Mouse (Mus musculus) thymus, postnatal 36 days (tissue): ENCODE measurements around the gene Tyrp1.

Source experiments
- DNase-seq, 2 experiments: peaks; one replicate each; pipeline ENCODE4 v3.0.0; 2022; ENCODE audit warnings: mixed read lengths in 2 of 2

The Tyrp1 gene

DNA sequence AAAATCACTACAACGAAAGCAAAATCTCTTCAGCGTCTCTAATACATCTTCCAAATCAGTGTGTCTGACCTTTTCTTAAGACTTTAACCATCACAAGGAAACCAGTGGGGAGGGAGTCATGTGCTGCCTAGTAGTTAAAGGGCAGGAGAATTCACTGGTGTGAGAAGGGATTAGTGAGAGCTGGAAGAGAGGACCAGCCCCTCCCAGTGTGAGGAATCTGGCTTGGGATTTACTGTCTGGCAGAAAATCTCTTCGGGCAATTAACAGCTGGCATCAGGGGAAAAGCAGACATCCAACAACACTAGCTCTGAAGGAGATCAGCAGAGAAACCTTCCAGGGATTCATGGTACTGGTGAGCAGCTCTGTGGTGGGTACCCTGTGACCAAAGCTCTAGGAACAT, at the start of gene Tyrp1:
Gene Tyrp1 (plus strand): TSS at position 74 of the 400 bp plus-strand sequence.
- no peak for DNase-seq

DNA sequence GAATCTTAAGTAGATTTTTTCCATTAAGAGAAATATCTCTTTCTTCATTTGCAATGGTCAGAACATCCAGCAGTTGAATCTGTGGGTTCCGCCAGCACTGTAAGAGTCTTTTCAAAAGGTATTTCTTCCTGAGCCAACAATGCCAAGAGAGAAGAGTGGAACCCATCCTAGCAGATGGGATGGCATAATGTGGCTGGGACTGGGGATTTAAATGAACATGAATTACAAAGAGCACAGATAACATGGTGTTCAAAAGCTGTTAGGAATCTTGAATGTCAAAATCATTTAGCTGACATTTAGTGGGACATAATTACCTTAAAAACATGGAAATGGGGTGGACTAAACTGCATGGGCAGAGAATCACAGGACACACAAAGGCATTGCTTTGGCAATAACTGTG, 45.6 kb upstream of the Tyrp1 start:
- no peak for DNase-seq

DNA sequence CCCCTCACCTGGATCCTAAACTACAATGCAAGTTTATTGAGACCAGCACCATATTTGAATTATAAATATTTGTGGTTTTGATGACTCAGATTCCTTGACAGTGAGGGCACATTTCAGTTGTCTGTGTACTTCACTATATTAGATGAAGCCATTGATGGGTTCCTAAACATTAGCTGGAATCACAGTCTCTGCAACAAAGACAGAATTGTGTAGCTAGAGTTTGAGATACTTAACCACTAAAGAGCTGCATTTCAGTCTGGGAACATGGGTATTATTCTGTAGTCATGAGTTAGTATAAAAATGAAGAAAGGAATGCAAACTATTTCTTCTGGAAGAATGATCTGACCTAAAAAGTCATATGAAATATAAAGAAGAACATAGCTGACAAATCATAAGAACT, 14.4 kb upstream of the Tyrp1 start:
- DNase-seq, result no peak

DNA sequence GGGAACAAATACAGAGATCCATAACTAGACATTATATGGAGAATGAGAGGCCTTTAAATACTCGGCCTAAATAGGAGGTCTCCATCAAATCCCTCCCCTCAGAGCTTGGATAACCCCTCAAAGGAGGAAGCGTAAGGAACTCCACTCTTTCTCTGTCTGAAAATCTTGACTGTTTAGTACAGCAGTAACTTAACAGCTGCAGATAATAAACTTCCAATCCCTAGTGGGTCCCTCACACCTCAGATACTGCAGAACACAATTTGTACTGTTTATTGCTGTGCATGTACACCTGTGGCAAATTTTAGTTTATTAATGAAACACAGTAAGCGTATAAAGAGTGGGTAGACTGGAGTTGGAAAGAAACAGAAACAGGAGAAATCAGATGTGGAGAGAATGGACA, 12.0 kb upstream of the Tyrp1 start:
- DNase-seq, result no peak

DNA sequence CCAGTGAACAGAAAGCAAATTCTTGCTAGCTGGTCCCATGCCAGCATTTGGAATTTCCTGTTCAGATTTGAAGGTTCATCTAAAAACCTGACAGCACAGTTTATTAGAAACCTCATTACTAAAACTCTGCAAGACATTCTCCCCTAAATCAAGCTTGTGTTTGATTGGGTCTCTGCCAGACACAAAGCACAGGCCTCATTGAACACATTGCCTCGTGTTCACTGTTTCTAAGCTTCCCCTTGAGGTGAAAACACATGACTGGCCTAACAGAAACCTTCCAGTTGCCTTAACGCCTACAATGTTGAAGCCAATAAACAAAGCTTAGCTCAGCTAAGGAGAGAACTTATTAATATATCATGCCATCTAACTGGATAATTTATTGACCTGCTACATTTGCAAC, 5.7 kb upstream of the Tyrp1 start:
- no peak for DNase-seq

DNA sequence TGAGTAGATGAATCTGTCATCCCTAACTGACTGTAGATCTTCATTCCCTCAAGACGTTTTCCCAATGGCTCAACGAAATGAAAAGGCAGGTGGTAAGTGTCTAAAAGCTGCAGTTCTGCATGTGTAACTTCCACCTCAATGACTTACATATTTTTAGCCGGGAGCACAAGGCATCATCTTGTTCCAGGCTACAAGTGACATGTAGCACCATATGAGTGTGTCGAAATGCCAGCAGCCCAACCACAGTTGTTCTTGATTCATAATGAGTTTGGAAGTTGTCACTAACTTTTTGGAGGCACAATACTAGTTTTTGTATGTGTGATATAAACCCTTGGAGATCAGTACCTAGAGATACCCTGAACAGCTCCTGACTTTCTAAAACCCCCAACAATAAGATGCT, 5.4 kb downstream of the Tyrp1 start:
- DNase-seq, result no peak

DNA sequence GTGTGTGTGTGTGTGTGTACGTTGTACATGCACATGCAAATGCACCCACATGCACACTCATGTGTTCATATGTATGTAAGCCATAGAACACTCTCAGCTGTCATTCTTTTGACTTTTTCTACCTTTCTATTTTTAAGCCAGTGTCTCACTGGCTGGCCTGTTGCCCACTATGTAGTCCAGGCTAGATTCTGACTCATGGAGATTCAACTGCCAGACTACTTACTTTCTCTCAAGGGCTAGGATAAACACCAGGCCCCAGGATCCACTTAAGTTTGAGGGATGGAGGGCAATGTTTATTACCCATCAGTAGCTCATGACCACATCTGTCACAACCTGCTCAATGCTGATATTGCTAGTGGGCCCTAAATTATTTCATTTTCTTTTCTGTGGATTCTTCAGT, 8.1 kb downstream of the Tyrp1 start:
- DNase-seq, result no peak

DNA sequence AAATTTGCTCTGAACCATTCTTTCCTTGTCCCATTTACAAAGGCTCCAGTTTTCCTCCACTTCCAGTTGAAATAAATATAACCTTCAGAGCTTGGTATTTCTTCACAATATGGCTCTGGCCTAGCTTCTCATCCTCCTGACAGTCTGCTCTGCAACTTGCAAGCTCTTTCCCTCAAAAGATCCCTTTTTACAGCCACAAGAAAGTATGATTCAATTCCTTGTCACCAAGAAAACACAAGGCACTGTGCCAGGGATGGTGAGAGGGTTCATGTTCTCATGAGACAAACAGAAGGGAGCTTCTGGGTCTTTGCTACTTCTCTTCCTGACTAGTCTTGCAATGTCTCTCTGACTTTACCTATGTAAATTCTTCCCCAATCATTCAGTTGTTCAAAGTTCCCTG, 9.8 kb downstream of the Tyrp1 start:
- DNase-seq, result no peak

DNA sequence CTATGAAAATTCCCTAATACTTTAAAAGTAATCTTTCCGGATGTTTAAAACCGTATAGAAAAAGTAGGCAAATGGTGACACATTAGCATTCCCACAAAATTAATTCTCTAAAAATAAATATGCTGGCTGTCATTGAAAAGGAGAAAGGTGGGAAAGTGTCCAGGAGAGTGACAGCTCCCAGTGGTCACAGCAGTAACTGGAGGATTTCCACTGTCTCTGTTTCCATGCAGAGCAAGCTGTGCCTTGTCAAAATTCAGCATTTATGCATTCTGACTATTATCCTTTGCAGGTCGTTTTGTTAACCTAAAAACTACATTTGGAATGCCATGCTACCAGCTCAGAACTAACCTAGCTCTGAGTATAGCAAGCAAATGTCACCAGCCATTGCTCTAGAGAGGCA, 12.1 kb downstream of the Tyrp1 start:
- DNase-seq, result no peak

DNA sequence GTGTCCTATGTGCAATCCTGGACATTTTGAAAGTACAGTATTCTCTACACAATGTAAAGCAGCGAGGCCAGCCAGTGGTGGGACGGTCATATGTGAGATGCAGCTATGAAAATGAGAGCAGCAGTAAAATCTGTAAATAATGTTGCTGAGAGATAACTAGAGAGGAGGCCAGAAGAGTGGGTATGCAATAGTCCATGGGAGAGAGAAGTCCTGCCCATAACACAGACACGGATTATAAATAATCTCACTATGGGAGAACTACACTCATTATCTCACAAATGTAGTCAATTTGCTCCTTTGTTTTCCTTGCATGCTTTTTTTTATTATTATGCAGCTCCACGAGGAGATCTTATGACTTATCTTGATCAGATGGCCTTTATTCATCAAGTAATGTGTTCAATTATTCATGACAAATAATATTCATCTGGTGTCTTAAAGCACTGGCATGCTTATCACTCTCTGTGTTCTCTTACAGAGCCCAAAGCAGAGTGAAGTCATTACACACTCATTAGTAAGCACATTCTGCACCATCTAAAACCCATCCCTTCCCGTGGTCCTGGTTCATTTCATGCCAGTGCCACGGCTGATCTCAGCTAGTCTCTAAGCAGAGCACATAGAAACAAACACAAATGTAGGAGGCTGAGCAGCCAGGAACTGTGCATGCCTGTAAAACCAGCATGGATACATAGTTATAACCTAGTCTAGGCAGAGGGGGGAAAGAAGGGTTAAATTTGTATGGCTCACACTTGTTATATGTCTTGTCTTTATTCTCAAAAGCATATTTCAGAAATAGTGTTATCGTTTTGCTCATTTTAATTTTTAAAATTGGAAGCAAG, 18.9 kb downstream of the Tyrp1 start:
- DNase-seq, result no peak

DNA sequence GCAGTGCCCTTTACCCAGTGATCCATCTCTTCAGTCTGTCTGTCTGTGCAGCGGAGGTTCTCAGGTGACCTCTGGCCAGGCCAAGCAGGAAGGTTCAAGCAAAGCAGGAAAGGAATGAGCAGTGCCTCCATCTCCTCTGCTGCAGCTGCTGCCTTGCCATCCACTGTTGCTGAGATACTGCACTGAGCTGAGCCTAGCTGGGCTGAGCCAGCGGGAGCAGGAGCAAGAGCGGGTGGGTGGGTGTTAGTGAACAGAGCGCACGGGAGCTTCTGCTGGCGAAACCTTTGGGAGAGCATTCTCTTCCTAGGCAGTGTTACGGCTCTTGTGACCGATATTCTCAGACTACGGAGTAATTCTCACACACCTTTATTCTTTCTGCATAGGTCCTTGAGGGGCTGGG, 21.6 kb downstream of the Tyrp1 start:
- DNase-seq, result no peak

DNA sequence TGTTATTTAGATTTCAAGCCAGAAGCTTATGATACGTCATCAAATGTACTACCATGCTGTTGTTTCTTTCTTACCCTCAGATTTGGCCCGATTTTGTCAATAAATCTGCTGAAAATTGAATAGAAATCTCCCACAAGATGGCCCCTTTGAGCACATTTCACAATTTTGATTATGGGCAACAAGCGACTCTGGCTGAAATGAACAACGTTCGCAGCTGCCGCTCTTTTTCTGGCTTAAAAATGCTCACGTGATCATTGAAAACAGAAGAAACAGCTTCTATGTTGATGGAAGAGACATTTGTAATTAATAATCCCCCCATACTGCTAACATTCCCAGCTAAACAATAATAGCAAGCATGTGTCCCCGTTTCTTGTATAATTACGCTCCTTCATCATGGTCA, 29.0 kb downstream of the Tyrp1 start:
- no peak for DNase-seq

DNA sequence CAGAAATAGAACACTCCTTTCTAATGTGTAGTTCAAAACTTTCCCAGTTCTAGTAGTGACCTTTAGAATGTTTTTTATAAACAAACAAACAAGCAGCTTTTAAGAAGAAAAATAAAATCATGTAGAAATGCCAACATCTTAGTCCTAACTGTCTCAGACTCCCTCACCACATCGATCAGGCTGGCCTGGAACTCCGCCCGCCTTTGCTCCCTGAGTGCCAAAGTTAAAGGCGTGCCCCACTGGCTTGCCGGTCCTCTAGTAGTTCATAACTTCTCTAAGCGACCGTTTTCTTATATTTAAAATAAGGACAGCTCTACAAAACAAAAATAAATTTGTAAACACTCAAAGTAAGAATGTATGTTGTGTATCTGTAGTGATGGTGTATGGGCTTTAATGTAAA, 30.0 kb downstream of the Tyrp1 start:
- no peak for DNase-seq

DNA sequence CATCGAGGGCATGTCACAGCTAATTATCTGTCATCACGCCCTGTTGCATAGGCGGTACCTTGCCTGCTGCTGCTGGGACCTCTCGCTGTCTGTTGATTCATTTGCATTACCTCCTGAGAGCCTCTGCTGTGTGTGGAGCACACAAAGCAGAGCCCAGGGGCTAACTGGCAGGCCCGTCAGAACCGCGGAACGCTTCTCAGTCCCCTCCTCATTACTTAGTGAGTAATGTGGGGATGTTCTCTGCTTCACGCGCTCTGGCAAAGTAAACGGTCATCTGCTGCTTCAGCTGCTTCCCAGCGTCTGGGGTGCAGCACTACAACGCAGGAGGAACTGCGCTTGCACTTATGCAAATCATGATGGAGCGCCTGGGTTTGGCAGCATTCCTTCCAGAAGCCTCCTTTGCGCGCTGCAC, 30.6 kb downstream of the Tyrp1 start:
- DNase-seq, result no peak

DNA sequence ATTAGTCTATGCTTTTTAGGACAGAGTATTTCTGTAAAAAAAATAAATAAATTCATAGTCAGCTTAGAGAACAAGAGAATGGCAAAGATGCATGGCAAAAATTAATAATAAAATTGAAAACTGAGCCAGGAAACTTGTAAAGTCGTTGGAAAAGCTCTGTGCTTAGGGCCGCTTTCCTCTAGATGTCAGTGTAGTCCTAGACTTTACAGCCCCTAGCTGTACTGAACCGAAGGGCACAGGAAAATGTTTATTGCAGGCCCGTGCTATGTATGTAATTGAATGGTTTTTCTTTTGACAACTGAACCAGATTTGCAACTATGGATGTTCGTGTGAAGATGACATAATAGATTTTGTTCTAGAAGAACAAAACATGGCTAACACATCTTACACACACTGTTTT, 32.1 kb downstream of the Tyrp1 start:
- DNase-seq, result no peak

DNA sequence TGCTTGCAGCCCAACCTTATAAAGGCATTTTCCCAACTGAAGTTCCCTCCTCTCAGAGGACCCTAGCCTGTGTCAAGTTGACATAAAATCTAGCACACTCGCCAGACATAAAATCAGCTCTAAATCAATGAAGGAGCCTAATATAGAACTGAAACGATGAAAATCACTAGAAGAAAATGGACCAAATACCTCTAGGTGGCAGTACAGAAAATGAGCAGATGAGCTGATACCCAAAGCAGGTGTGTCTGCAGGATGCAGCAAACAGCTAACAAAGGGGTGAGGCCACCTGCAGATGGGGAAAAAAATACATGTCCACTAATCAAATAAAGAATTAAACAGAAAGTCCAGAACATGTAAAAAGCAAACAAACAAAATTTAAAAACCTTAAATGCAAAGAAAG, 35.7 kb downstream of the Tyrp1 start:
- DNase-seq, result no peak

DNA sequence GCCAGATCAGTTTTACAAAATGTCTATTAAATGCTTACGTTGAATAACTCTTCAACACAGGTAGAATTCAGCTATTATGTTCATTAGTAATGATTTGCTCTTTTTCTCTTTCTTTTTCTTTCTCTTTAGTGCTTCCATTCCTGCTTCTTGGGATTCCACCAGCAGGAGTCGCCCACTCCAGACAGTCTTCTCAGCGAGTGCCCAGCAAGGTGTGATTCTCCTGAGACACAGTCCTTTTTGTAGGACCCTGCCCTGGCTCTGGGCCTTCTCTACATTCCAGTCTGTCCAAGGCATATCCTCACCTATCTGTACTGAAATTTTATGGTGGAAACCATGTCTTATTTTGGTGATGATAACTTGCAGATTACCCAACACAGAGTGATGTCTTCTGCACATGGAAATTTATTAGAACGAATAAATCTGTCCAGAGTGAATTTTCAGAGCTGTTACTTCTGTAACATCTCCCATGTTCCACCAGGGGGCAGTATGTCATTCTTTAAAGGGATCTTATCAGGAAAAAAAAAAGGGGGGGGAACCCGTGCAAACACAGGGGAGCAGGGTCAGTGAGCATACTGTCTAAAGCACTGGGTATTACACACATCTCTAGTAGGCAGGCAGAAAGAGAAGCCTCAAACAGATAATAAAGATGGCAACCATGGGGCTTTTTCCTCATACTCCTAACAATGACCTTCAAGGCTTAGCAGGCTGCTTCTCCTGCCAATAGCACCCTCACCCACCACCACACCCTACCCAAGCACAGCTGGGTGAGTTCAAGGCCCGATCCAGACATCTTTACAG, 39.1 kb downstream of the Tyrp1 start:
- no peak for DNase-seq

DNA sequence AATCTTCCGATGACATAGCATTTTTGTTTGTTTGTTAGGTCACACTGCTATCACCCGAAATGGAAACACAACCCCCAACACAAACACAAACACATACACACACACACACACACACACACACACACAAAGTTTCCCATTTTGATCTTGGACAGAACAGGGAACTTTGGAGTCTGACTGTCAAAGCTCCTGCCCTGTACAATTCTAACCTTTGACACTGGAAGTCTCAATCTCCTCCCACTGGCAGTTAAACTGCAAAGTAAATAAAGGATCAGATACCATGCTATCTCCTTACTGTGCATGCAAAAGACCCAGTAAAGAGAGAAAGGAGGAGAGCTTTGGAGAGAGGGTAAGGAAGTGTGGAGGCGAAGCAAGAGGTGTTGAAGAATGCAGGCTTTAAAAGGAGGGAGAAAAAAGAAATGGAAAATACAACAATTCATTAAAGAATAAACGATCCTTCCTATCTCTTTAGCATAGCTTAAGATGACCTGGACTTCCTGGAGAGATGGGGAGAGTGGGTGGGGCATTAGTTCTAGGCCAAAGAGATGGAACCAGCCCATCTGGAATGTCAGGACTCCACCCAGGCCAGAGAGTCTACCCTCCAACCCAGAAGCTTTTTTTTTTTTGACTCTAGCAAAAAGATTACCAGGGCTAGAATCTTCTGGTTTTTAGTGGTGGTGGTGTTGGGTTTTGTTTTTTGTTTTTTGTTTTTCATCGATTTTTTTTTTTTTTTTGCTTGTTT, 40.4 kb downstream of the Tyrp1 start:
- no peak for DNase-seq

DNA sequence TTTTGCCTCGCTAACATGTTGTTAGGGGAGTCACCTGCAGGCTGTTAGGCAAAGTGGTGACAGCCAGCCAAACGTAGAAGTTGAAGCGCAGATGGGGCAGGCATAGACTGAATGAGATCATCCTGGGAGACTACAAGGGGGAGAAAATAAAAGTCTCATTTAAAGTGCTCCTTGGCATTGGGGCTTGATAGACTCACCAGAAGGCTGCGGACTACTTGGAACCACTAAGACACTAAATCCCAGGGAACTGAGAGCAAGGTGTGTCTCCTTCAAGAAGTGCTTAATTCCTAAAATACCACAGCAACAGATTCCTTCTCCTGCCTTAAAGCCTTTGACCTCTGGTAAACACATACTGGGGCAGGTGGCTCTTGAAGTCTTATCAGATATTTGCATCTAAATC, 41.1 kb downstream of the Tyrp1 start:
- no peak for DNase-seq

DNA sequence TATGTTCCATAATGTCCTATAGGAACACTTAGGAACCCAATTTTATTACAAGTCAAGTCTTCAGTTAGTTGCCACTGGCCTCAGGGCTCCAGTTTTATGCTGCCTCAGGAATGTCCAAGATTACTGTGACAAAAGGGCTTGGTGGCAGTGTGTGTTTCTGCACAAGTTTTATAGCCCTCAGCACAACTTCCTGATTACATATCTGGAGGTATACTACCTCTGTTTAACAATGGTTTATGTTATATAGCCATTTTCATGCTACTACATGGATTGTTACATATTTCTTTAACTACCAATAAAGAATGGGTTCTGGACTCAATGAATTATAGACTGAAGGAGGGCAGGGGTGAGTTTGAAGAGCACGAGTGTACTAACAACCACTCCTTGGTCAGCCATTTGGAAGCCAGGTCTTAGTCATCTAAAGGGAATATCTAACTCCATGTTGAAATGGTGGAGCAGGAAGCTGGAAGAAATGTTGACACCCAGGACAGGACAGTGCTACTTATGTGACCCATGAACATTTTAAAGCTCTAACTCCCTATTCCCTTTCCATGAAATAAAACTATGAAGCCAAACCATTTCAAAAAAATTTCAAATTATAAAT, 48.2 kb downstream of the Tyrp1 start:
- no peak for DNase-seq

DNA sequence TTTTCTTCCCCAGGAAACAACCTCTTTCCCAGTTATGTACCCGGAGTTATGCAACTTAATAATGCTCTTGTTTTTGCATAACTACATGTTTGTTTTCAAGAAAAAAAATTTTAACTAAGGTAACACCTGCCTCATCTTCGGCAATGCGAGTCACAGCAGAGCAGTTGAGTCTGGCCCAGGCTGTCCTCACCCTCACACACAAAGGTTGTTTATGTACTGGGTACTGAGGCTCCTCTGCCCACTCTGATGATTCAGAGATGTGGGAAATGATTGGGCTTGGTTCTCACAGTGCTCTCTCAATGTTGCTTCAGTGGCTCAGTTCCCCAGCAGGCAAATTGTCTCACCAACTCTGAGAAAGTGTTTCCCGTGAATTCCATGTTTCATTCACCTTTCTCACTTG, 52.7 kb downstream of the Tyrp1 start:
- DNase-seq, result no peak

DNA sequence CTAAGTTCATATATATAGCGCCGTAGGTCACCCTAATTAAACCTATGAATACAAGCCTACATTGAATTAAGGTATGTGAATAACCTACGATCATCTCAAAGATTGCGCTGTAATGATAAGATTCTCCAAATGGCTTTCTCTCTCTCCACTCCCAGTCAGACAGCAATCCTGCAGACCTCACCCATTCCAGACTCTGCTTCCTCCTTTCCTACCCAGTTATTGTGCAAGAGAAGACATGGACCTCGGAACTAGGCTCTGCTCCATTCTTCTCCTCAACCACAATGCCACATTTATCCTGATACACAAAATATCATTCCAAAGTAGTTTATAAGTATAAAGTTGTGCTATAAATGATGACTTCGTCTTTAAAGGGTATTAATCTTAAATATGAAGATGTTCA, 57.1 kb downstream of the Tyrp1 start:
- DNase-seq, result no peak

DNA sequence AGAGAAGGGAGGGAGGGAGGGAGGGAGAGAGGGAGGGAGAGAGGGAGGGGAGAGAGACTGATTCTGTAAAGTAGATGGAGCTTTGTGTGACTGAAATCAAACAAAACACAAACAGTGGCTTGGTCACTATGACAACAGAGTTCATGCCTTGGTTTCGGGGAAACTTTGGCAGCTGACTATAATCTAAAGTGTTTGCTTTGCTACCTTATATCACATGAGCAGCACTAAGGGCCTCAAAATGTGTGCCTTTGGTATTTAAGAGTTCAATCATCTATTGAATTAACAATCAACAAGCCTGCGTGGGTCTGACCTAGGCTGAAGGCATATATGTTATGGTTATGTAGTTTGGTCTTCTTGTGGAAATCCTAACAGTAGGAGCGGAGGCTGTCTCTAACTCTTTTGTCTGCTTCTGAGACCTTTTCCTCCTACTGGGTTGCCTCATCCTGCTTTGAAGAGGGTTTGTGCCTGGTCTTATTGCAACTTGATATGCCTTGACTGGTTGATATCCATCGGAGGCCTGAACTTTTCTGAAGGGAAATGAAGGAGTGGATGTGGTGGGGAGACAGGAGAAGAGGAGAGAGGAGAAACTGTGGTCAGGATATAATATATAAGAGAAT, 61.5 kb downstream of the Tyrp1 start:
- DNase-seq, result no peak
